Mouse (Mus musculus) liver, postnatal 0 days (tissue): ENCODE data around the gene Uggt2.

Source experiments
- CTCF ChIP-seq: sonication (generic); IDR thresholded peaks from 2 replicates; pipeline ENCODE4 v1.5.1; 2016; ENCODE audit warnings: antibody characterized with exemption, low read depth
- EP300 ChIP-seq: IDR thresholded peaks from 2 replicates; pipeline ENCODE4 v1.6.1; 2016; ENCODE audit warnings: antibody characterized with exemption, low read depth, mild to moderate bottlenecking

GRCm38 (mm10) chr14:118987523-118988496 lies 111.4 kb downstream of the Uggt2 start:
- TF ChIP-seq CTCF: no peak
- no peak for TF ChIP-seq EP300
